Mouse (Mus musculus): ENCODE data around the gene Flna.

DNA sequence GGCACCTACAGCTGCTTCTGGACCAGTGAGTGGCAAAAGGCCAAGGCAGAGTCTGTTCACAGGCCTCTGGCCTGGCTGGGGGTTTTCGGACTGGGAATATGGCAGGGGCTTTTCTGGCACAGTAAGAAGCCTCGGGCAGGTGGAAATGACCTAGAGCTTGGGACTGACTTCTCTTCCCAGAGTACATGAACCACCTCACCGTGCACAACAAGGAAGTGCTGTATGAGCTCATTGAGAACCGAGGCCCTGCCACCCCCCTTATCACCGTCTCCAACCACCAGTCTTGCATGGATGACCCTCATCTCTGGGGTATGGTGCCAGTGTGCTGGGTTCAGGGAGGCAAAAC, 33.4 kb upstream of the Flna start:
- TF ChIP-seq CTCF (IDR thresholded peaks at IDR 0.05) (no peak), POLR2A (IDR thresholded peaks at IDR 0.05; ENCODE audit: insufficient read depth, low read depth, low read length) (no peak), EP300 (IDR thresholded peaks at IDR 0.05; ENCODE audit: insufficient read depth, low read depth, low read length) (no peak)
